Mouse (Mus musculus) lung, postnatal 0 days (tissue): ENCODE measurements around the gene Krt8. TPM values are rescaled to one million over a fixed set of nuclear protein-coding genes. Genes with fewer than 3 reads are reported as not detected.

Experiments used
- ATAC-seq: fragments of 200-750 bp; cut with Nextera tagmentation; 2 replicates; pipeline ENCODE4 v1.8.0; 2017; ENCODE audit warnings: moderate library complexity
- DNase-seq: peaks from one replicate; pipeline ENCODE4 v3.0.0-alpha.2; 2016; ENCODE audit warnings: low spot score
- H3K27ac ChIP-seq: fragments of 300-500 bp; sonication (generic); 2 replicates; pipeline ENCODE4 v1.5.1; 2014; ENCODE audit warnings: antibody characterized with exemption, mild to moderate bottlenecking, low read length, mixed read lengths
- H3K27me3 ChIP-seq: fragments of 300-500 bp; sonication (generic); replicated peaks from 2 replicates; pipeline ENCODE4 v1.6.1; 2014; ENCODE audit warnings: low read length, mixed read lengths; ENCODE audit not compliant: insufficient read depth
- H3K36me3 ChIP-seq: fragments of 300-500 bp; sonication (generic); 2 replicates; pipeline ENCODE4 v1.6.1; 2014; ENCODE audit warnings: low read length, mixed read lengths; ENCODE audit not compliant: insufficient read depth
- H3K4me1 ChIP-seq: fragments of 300-500 bp; sonication (generic); 2 replicates; pipeline ENCODE4 v1.6.1; 2014; ENCODE audit warnings: antibody characterized with exemption, low read depth, low read length, mixed read lengths; ENCODE audit not compliant: insufficient read depth
- H3K4me2 ChIP-seq: fragments of 300-500 bp; sonication (generic); replicated peaks from 2 replicates; pipeline ENCODE4 v1.6.1; 2014; ENCODE audit warnings: low read depth, mild to moderate bottlenecking, low read length, moderate library complexity, mixed read lengths
- H3K4me3 ChIP-seq: fragments of 300-500 bp; sonication (generic); 2 replicates; pipeline ENCODE4 v1.5.1; 2014; ENCODE audit warnings: low read depth, low read length
- H3K9ac ChIP-seq: fragments of 300-500 bp; sonication (generic); replicated peaks from 2 replicates; pipeline ENCODE4 v1.6.1; 2014; ENCODE audit warnings: low read depth, mild to moderate bottlenecking
- H3K9me3 ChIP-seq: fragments of 300-500 bp; sonication (generic); 2 replicates; pipeline ENCODE4 v1.6.1; 2016; ENCODE audit warnings: low read length, mixed read lengths
- CTCF ChIP-seq: IDR thresholded peaks from 2 replicates; pipeline ENCODE4 v1.5.1; 2016; ENCODE audit warnings: antibody characterized with exemption, mild to moderate bottlenecking
- EP300 ChIP-seq: IDR thresholded peaks from 2 replicates; pipeline ENCODE4 v1.6.1; 2016; ENCODE audit warnings: antibody characterized with exemption, mild to moderate bottlenecking, control low read depth
- WGBS: fragments of 180-500 bp; shearing (Covaris S2); extraction: QIAGEN DNeasy Blood & Tissue Kit; methylation state at CpG from one replicate; pipeline ENCODE4 v1.1.7; 2014; 5-methylcytosine and 5-hydroxymethylcytosine counted together
- polyA plus RNA-seq: library from polyadenylated mRNA; unstranded; fragments of >200 nt; fragmentation: Nextera tagmentation; extraction: Ambion mirVana; gene quantifications from 2 replicates; pipeline ENCODE4 v1.2.1, GENCODE M21; 2015

Gene Krt8
- polyA plus RNA-seq, 1 experiment from 2014 or later = 353 TPM

DNA sequence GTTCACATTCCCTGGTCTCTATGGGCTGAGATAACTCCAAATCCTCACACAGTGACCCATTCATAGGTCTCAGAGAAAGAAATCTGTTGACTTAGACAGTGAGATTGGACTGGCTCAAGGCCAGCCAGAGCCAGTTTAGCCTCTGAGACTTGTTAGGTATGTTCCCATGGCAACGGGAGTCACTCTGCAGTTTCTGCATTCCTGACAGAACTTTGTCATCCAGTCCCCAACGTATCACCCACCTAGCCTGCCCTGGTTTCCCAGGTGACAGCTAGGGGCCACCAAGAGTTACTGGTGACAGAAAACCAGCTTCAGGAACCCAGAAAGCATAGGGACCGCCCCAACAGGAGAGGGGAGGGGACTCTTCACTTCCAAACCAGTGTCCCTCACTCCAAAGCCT, 9.4 kb upstream of the Krt8 start:
- Histone ChIP-seq H3K4me2 (no peak overlapping the region), H3K4me3 (no peak overlapping the region), H3K36me3 (no peaks in the 10 kb centered on the region), H3K9ac (no peak overlapping the region), H3K4me1 (peaks cover 11% of the 10 kb centered on the region; the same call in 1 of the 2 replicates), H3K27me3 (no peaks in the 10 kb centered on the region), H3K9me3 (no peaks in the 10 kb centered on the region), H3K27ac (peak overlapping the region; percentile 69)
- 27% methylated on average over 3 of the region's 3 CpGs for WGBS
- no peak for TF ChIP-seq EP300
- ATAC-seq (no peak), DNase-seq (peak; percentile 79)

DNA sequence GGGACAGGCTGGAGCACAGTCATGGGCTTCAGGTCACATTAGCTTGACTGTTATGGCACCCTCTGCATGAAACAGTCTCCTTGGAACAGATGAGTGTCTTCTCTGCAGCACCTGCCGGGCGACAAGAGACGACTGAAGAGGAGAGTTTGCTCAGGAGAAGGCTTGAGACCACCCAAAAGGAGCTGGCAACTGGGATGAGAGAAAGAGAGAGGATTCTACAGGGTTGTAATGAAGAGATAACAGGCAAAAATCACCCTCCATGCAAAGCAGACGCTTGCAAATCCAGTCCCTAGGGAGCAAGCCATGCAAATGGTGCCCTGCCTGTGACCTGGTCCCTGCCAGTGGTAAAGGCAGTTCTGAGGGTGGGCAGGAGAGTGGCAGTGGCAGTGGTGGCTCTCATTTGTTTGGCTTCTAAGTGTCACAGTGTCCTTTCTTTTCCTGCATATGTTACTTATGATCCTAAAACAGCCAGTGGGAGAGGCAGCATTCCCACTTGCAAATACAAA, 8.0 kb upstream of the Krt8 start:
- no peak for ATAC-seq
- no peak overlapping the region for H3K27ac ChIP-seq
- WGBS = 53% methylated on average over 4 of the region's 4 CpGs

GRCm38 (mm10) chr15:102010569-102011245, 6.4 kb upstream of the Krt8 start:
- H3K4me2 ChIP-seq = no peak overlapping the region
- 57% methylated on average over 3 of the region's 3 CpGs for WGBS
- H3K27me3 ChIP-seq = no peaks in the 10 kb centered on the region
- no peaks in the 10 kb centered on the region for H3K36me3 ChIP-seq
- DNase-seq (peak; percentile 61), ATAC-seq (peak; percentile 32; the same call in 1 of the 2 replicates)
- H3K4me1 ChIP-seq = peaks cover 11% of the 10 kb centered on the region; the same call in 1 of the 2 replicates
- H3K4me3 ChIP-seq = no peak overlapping the region
- no peak for TF ChIP-seq CTCF
- peak; percentile 17; the same call in 1 of the 2 replicates for TF ChIP-seq EP300
- H3K9me3 ChIP-seq = no peaks in the 10 kb centered on the region
- no peak overlapping the region for H3K9ac ChIP-seq
- H3K27ac ChIP-seq = no peak overlapping the region

More for the DNA sequence above, 8.0 kb upstream of the Krt8 start:
- Histone ChIP-seq H3K9ac (no peak overlapping the region), H3K9me3 (no peaks in the 10 kb centered on the region), H3K27me3 (no peaks in the 10 kb centered on the region), H3K4me2 (no peak overlapping the region), H3K4me3 (no peak overlapping the region), H3K36me3 (no peaks in the 10 kb centered on the region), H3K4me1 (peaks cover 11% of the 10 kb centered on the region; the same call in 1 of the 2 replicates)
- TF ChIP-seq CTCF = no peak
- TF ChIP-seq EP300 = no peak
- DNase-seq = no peak

DNA sequence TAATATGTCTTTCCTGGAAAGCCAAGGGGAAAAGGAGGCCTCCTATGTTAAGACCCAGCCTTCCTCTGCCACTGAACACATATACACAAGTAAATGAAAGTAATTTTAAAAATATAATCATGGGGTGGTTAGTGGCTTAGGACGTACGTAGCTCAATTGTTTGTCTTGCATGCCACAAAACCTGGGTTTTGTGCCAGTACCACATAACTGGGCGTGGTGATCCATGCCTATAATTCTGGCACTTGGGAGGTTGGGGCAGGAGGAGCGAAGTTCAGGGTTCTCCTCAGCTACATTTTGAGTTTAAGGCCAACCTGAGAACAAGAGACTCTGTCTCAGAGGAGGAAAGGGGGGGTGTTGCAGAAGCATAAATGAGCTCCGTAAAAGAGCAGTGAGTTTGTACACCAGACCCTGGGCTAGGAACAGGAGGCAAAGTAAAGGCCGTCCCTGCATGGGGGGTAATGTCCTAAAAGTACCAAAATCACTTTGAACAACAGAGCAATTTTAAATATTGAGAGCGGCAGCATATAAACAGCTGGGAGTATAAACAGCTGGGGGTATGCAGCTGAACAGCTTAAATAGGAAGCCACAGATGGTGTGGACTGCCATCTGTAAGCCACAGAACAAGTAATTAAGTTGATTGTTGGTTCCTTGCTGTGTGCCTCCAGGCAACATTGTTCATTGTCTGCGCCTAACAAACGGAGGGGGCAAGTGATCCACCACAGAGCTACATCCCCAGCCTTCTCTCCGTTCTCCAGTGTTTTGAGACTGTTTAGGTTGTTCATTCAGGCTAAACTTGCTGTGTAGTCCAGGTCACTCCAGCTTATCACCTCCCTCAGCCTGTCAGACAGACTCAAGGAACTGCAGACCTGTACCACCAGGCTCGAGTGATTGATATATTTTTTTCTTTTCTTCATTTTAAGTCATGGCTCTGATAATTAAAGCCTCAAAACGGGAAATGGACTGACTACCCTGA, 3.1 kb upstream of the Krt8 start:
- H3K27me3 ChIP-seq = 0 out of 2 replicates have a peak, but pooled peaks cover 4% of the 10 kb centered on the region
- 45% methylated on average over 12 of the region's 12 CpGs for WGBS
- H3K27ac ChIP-seq = peak overlapping the region; percentile 86
- H3K4me3 ChIP-seq = no peak overlapping the region
- H3K9me3 ChIP-seq = no peaks in the 10 kb centered on the region
- ATAC-seq = no peak
- H3K9ac ChIP-seq = no peak overlapping the region
- no peak overlapping the region for H3K4me2 ChIP-seq
- TF ChIP-seq EP300 = no peak
- TF ChIP-seq CTCF = no peak
- peaks cover 12% of the 10 kb centered on the region; the same call in 1 of the 2 replicates for H3K4me1 ChIP-seq
- no peaks in the 10 kb centered on the region for H3K36me3 ChIP-seq
- DNase-seq = no peak

DNA sequence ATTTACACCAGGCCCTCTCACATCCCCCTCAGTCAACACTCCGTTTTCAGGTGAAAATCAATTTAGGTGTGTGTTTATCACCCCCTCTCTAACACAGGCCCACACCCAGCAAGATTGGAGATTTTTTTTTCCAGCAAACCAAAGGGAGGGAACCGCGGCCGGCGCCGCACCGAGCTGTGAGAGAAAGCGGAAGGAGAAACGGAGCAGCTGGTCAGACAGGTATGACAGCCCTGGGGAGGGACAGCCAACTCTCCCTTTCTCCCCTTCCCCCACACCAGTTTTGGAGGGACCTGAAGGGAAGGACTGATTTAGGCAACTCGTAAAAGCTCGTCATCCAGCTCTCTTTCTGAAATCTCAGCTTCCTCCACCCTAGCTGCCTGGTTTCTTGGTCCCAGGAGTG, 2.0 kb upstream of the Krt8 start:
- Histone ChIP-seq H3K9me3 (no peaks in the 10 kb centered on the region), H3K36me3 (no peaks in the 10 kb centered on the region), H3K4me1 (peaks cover 12% of the 10 kb centered on the region; the same call in 1 of the 2 replicates), H3K4me2 (no peak overlapping the region), H3K4me3 (no peak overlapping the region), H3K9ac (no peak overlapping the region), H3K27ac (peak overlapping the region; percentile 86), H3K27me3 (0 out of 2 replicates have a peak, but pooled peaks cover 4% of the 10 kb centered on the region)
- DNase-seq = peak; percentile 78
- 23% methylated on average over 11 of the region's 11 CpGs for WGBS
- TF ChIP-seq EP300 (no peak), CTCF (no peak)
- ATAC-seq = no peak

GRCm38 (mm10) chr15:102005290-102005689, 1.0 kb upstream of the Krt8 start:
- 34% methylated on average over 4 of the region's 4 CpGs for WGBS
- DNase-seq (peak; percentile 44), ATAC-seq (no peak)
- TF ChIP-seq EP300 = no peak
- TF ChIP-seq CTCF = no peak
- no peaks in the 10 kb centered on the region for H3K9me3 ChIP-seq
- H3K9ac ChIP-seq = no peak overlapping the region
- no peaks in the 10 kb centered on the region for H3K36me3 ChIP-seq
- 0 out of 2 replicates have a peak, but pooled peaks cover 4% of the 10 kb centered on the region for H3K27me3 ChIP-seq
- peak overlapping the region; percentile 86 for H3K27ac ChIP-seq
- H3K4me3 ChIP-seq = no peak overlapping the region
- no peak overlapping the region for H3K4me2 ChIP-seq
- H3K4me1 ChIP-seq = peaks cover 9% of the 10 kb centered on the region; the same call in 1 of the 2 replicates
